Mouse (Mus musculus) kidney, embryonic 15.5 days (tissue): ENCODE results near the gene Olfr688. TPM values are rescaled to one million over a fixed set of nuclear protein-coding genes. Genes with fewer than 3 reads are reported as not detected.

ENCODE experiments used
- ATAC-seq: fragments of 200-750 bp; cut with Nextera tagmentation; replicated peaks from 2 replicates; pipeline ENCODE4 v1.8.0; 2017; ENCODE audit warnings: moderate TSS enrichment; ENCODE audit not compliant: low FRiP score
- H3K27ac ChIP-seq: fragments of 300-500 bp; sonication (generic); 2 replicates; pipeline ENCODE4 v1.5.1; 2015; ENCODE audit warnings: mild to moderate bottlenecking, inconsistent platforms
- H3K27me3 ChIP-seq: fragments of 300-500 bp; sonication (generic); 2 replicates; pipeline ENCODE4 v1.6.1; 2015; ENCODE audit warnings: inconsistent platforms
- H3K36me3 ChIP-seq: fragments of 300-500 bp; sonication (generic); 2 replicates; pipeline ENCODE4 v1.6.1; 2015; ENCODE audit warnings: inconsistent platforms
- H3K4me1 ChIP-seq: fragments of 300-500 bp; sonication (generic); 2 replicates; pipeline ENCODE4 v1.6.1; 2015; ENCODE audit warnings: inconsistent platforms
- H3K4me2 ChIP-seq: fragments of 300-500 bp; sonication (generic); 2 replicates; pipeline ENCODE4 v1.6.1; 2015; ENCODE audit warnings: moderate library complexity, mild to moderate bottlenecking, inconsistent platforms
- H3K4me3 ChIP-seq: fragments of 300-500 bp; sonication (generic); replicated peaks from 2 replicates; pipeline ENCODE4 v1.5.1; 2015; ENCODE audit warnings: mild to moderate bottlenecking, inconsistent platforms
- H3K9ac ChIP-seq: fragments of 300-500 bp; sonication (generic); 2 replicates; pipeline ENCODE4 v1.6.1; 2015; ENCODE audit warnings: mild to moderate bottlenecking, inconsistent platforms
- H3K9me3 ChIP-seq: fragments of 300-500 bp; sonication (generic); replicated peaks from 2 replicates; pipeline ENCODE4 v1.6.1; 2016; ENCODE audit warnings: inconsistent platforms
- WGBS: fragments of 180-500 bp; shearing (Covaris S2); methylation state at CpG from one replicate; pipeline ENCODE4 v1.1.7; 2015; ENCODE audit warnings: mixed read lengths; 5-methylcytosine and 5-hydroxymethylcytosine counted together
- polyA plus RNA-seq: library from polyadenylated mRNA; unstranded; fragments of >200 nt; fragmentation: Nextera tagmentation; extraction: Ambion mirVana; gene quantifications from 2 replicates; pipeline ENCODE4 v1.2.1, GENCODE M21; 2015

The Olfr688 gene
- not detected in 2 replicates for polyA plus RNA-seq

- H3K27me3 ChIP-seq = no peaks in the 10 kb centered on the region
- no peak within 1 kb of the TSS for H3K4me2 ChIP-seq
- no peak for ATAC-seq
- no peak within 1 kb of the TSS for H3K9ac ChIP-seq
- H3K9me3 ChIP-seq = no peaks in the 10 kb centered on the region
- 83% methylated on average over 6 of the region's 6 CpGs for WGBS
- no peaks in the 10 kb centered on the region for H3K4me1 ChIP-seq
- H3K4me3 ChIP-seq = no peak within 1 kb of the TSS
- H3K27ac ChIP-seq = no peak within 1 kb of the TSS
- H3K36me3 ChIP-seq = no peaks in the 10 kb centered on the region
Measured at GRCm38 (mm10) chr7:105287795-105288194, at the start of gene Olfr688. Gene Olfr688, plus strand, starts transcription at chr7:105288095.

DNA sequence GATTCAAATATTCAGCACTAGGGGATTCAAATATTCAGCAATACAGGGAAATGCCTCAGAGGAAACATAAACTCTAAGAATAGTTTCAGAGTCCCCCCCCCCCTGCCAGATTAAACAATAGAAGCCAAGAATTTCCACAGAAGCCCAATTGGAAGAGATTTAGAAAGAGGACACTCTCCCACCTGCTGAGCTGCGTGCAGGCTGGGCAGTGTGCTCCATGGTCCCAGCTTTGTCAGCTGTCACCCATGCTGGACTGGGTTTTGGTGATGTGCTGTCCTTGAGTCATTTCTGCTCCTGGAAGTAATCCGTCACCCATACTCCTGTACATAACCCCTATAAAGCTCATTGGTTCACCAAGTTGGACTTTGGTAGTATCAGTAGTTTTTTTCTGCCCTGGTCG, 40.2 kb upstream of the Olfr688 start:
- ATAC-seq = no peak
- Histone ChIP-seq H3K4me1 (no peaks in the 10 kb centered on the region), H3K4me3 (no peak overlapping the region), H3K27ac (no peak overlapping the region), H3K9me3 (no peaks in the 10 kb centered on the region), H3K36me3 (no peaks in the 10 kb centered on the region), H3K27me3 (no peaks in the 10 kb centered on the region), H3K9ac (no peak overlapping the region), H3K4me2 (no peak overlapping the region)
- WGBS = 77% methylated on average over 3 of the region's 3 CpGs

GRCm38 (mm10) chr7:105248197-105248596, 39.7 kb upstream of the Olfr688 start:
- Histone ChIP-seq H3K9ac (no peak overlapping the region), H3K9me3 (no peaks in the 10 kb centered on the region), H3K27ac (no peak overlapping the region), H3K4me1 (no peaks in the 10 kb centered on the region), H3K4me2 (no peak overlapping the region), H3K36me3 (no peaks in the 10 kb centered on the region), H3K27me3 (no peaks in the 10 kb centered on the region), H3K4me3 (no peak overlapping the region)
- no peak for ATAC-seq
- WGBS = 50% methylated on average over 1 of the region's 1 CpGs

GRCm38 (mm10) chr7:105256656-105257055, 31.2 kb upstream of the Olfr688 start:
- Histone ChIP-seq H3K27ac (no peak overlapping the region), H3K4me2 (no peak overlapping the region), H3K4me1 (no peaks in the 10 kb centered on the region), H3K4me3 (no peak overlapping the region), H3K36me3 (no peaks in the 10 kb centered on the region), H3K9me3 (no peaks in the 10 kb centered on the region), H3K9ac (no peak overlapping the region), H3K27me3 (no peaks in the 10 kb centered on the region)
- ATAC-seq = no peak
- WGBS = 68% methylated on average over 5 of the region's 5 CpGs

- no peak for ATAC-seq
- Histone ChIP-seq H3K9ac (no peak overlapping the region), H3K36me3 (no peaks in the 10 kb centered on the region), H3K9me3 (no peaks in the 10 kb centered on the region), H3K4me1 (no peaks in the 10 kb centered on the region), H3K27me3 (no peaks in the 10 kb centered on the region), H3K4me2 (no peak overlapping the region), H3K4me3 (no peak overlapping the region), H3K27ac (no peak overlapping the region)
- WGBS = 81% methylated on average over 7 of the region's 7 CpGs
Measured at GRCm38 (mm10) chr7:105272426-105272825, 15.5 kb upstream of the Olfr688 start.

GRCm38 (mm10) chr7:105290051-105290450, 2.2 kb downstream of the Olfr688 start:
- ATAC-seq = no peak
- H3K4me1 ChIP-seq = no peaks in the 10 kb centered on the region
- H3K9ac ChIP-seq = no peak overlapping the region
- H3K4me2 ChIP-seq = no peak overlapping the region
- no peaks in the 10 kb centered on the region for H3K9me3 ChIP-seq
- no peaks in the 10 kb centered on the region for H3K27me3 ChIP-seq
- no peaks in the 10 kb centered on the region for H3K36me3 ChIP-seq
- H3K27ac ChIP-seq = no peak overlapping the region
- H3K4me3 ChIP-seq = no peak overlapping the region

GRCm38 (mm10) chr7:105310865-105311264, 23.0 kb downstream of the Olfr688 start, which contains the start of gene Olfr689:
Gene Olfr689, plus strand, starts transcription at chr7:105311165.
- Histone ChIP-seq H3K4me3 (no peak within 1 kb of the TSS), H3K4me1 (no peaks in the 10 kb centered on the region), H3K27me3 (no peaks in the 10 kb centered on the region), H3K27ac (no peak within 1 kb of the TSS), H3K36me3 (no peaks in the 10 kb centered on the region), H3K4me2 (no peak within 1 kb of the TSS), H3K9ac (no peak within 1 kb of the TSS), H3K9me3 (no peaks in the 10 kb centered on the region)
- no peak for ATAC-seq
- 73% methylated on average over 1 of the region's 1 CpGs for WGBS

GRCm38 (mm10) chr7:105325302-105325701, 37.4 kb downstream of the Olfr688 start:
- H3K4me2 ChIP-seq = no peak overlapping the region
- no peak overlapping the region for H3K4me3 ChIP-seq
- ATAC-seq = no peak
- H3K27ac ChIP-seq = no peak overlapping the region
- no peak overlapping the region for H3K9ac ChIP-seq
- H3K27me3 ChIP-seq = no peaks in the 10 kb centered on the region
- 75% methylated on average over 2 of the region's 2 CpGs for WGBS
- H3K9me3 ChIP-seq = no peaks in the 10 kb centered on the region
- no peaks in the 10 kb centered on the region for H3K36me3 ChIP-seq
- H3K4me1 ChIP-seq = no peaks in the 10 kb centered on the region

- Histone ChIP-seq H3K4me2 (no peak within 1 kb of the TSS), H3K27ac (no peak within 1 kb of the TSS), H3K9me3 (no peaks in the 10 kb centered on the region), H3K27me3 (no peaks in the 10 kb centered on the region), H3K4me3 (no peak within 1 kb of the TSS), H3K36me3 (no peaks in the 10 kb centered on the region), H3K9ac (no peak within 1 kb of the TSS), H3K4me1 (no peaks in the 10 kb centered on the region)
- WGBS = 88% methylated on average over 1 of the region's 1 CpGs
- no peak for ATAC-seq
Measured at GRCm38 (mm10) chr7:105334004-105334403, 46.1 kb downstream of the Olfr688 start, which contains the start of gene Olfr690. Gene Olfr690, minus strand, starts transcription at chr7:105334104.

Other genes with a start within 250 kb of the Olfr688 start
- gene Olfr677, start 236.7 kb upstream of the Olfr688 start, polyA plus RNA-seq = not detected in 2 replicates
- not detected in 2 replicates for gene Olfr678, start 223.6 kb upstream of the Olfr688 start, polyA plus RNA-seq
- not detected in 2 replicates for gene Olfr679, start 206.9 kb upstream of the Olfr688 start, polyA plus RNA-seq
- not detected in 2 replicates for gene Olfr680-ps1, start 195.3 kb upstream of the Olfr688 start, polyA plus RNA-seq
- not detected in 2 replicates for gene Olfr681, start 171.3 kb upstream of the Olfr688 start, polyA plus RNA-seq
- gene Olfr683, start 141.1 kb upstream of the Olfr688 start, polyA plus RNA-seq = not detected in 2 replicates
- not detected in 2 replicates for gene Olfr684, start 124.4 kb upstream of the Olfr688 start, polyA plus RNA-seq
- gene Olfr685, start 102.1 kb upstream of the Olfr688 start, polyA plus RNA-seq = not detected in 2 replicates
- gene Olfr686, start 80.6 kb upstream of the Olfr688 start, polyA plus RNA-seq = not detected in 2 replicates
- gene Olfr689, start 23.1 kb downstream of the Olfr688 start, polyA plus RNA-seq = not detected in 2 replicates
- gene Olfr690, start 46.0 kb downstream of the Olfr688 start, polyA plus RNA-seq = not detected in 2 replicates
- gene Olfr691, start 54.2 kb downstream of the Olfr688 start, polyA plus RNA-seq = not detected in 2 replicates
- not detected in 2 replicates for gene Olfr692, start 80.1 kb downstream of the Olfr688 start, polyA plus RNA-seq
- gene Gm5901, start 86.9 kb downstream of the Olfr688 start, polyA plus RNA-seq = not detected in 2 replicates
- 39.1 and 47.4 TPM in 2 replicates for gene Fam160a2, start 112.0 kb downstream of the Olfr688 start, polyA plus RNA-seq
- 0.08 TPM in 1 of 2 replicates, not detected in the other for gene Cnga4, start 116.5 kb downstream of the Olfr688 start, polyA plus RNA-seq
- gene Cckbr, start 137.6 kb downstream of the Olfr688 start, polyA plus RNA-seq = 0.58 and 0.62 TPM in 2 replicates
- gene Cavin3, start 194.2 kb downstream of the Olfr688 start, polyA plus RNA-seq = 53.4 and 72.0 TPM in 2 replicates